Mouse (Mus musculus) monocyte, adult 2 months (primary cell): ENCODE measurements around the gene Matn4.

Experiments used
- DNase-seq, 2 experiments: peaks; one replicate each; pipeline ENCODE4 v3.0.0; 2022; ENCODE audit warnings: low spot score in 2 of 2, low read depth in 1 of 2

Gene Matn4

GRCm38 (mm10) chr2:164417198-164417597 is 12.2 kb upstream of the Matn4 start:
- no peak for DNase-seq

GRCm38 (mm10) chr2:164414581-164414980 is 9.6 kb upstream of the Matn4 start:
- DNase-seq: no peak

GRCm38 (mm10) chr2:164414167-164414566 is 9.2 kb upstream of the Matn4 start:
- no peak for DNase-seq

- DNase-seq: peak in 1 of 2 experiments; percentile 18
These were observed 2.7 kb upstream of the Matn4 start for GRCm38 (mm10) chr2:164407708-164408107.

GRCm38 (mm10) chr2:164405519-164405918 is 559 bp upstream of the Matn4 start:
- DNase-seq: no peak

GRCm38 (mm10) chr2:164404082-164404990 is 624 bp downstream of the Matn4 start:
- DNase-seq: no peak

GRCm38 (mm10) chr2:164403396-164404081 is 1.4 kb downstream of the Matn4 start:
- DNase-seq: no peak

- peak in 1 of 2 experiments; percentile 34 for DNase-seq
These were observed 2.1 kb downstream of the Matn4 start, which contains the start of gene Rbpjl for GRCm38 (mm10) chr2:164402906-164403305. Rbpjl (plus strand) TSS chr2:164403141.

- no peak for DNase-seq
These were observed 8.0 kb downstream of the Matn4 start for GRCm38 (mm10) chr2:164396911-164397310.

- no peak for DNase-seq
These were observed 8.9 kb downstream of the Matn4 start for GRCm38 (mm10) chr2:164396076-164396475.

GRCm38 (mm10) chr2:164393126-164393525 is 11.8 kb downstream of the Matn4 start:
- DNase-seq: no peak

- peak; percentile 42 to 78 for DNase-seq
These were observed 15.5 kb downstream of the Matn4 start for GRCm38 (mm10) chr2:164389499-164389898.

GRCm38 (mm10) chr2:164389020-164389419 is 15.9 kb downstream of the Matn4 start, which contains the start of gene Slpi:
Slpi (minus strand) TSS chr2:164389095.
- DNase-seq: no peak

GRCm38 (mm10) chr2:164386953-164387352 is 18.0 kb downstream of the Matn4 start:
- peak in 1 of 2 experiments; percentile 21 for DNase-seq

- no peak for DNase-seq
These were observed 18.8 kb downstream of the Matn4 start for GRCm38 (mm10) chr2:164385927-164386763.

- DNase-seq: no peak
These were observed 21.1 kb downstream of the Matn4 start for GRCm38 (mm10) chr2:164383656-164384399.

- no peak for DNase-seq
These were observed 22.0 kb downstream of the Matn4 start for GRCm38 (mm10) chr2:164382971-164383370.

- no peak for DNase-seq
These were observed 23.2 kb downstream of the Matn4 start for GRCm38 (mm10) chr2:164381726-164382125.

GRCm38 (mm10) chr2:164377478-164378426 is 27.2 kb downstream of the Matn4 start:
- DNase-seq: no peak
